Mouse (Mus musculus): ENCODE results near the gene Cc2d2b.

GRCm38 (mm10) chr19:40714700-40715099, 33.9 kb upstream of the Cc2d2b start:
- TF ChIP-seq HCFC1 (IDR thresholded peaks at IDR 0.05; ENCODE audit: borderline replicate concordance, insufficient read depth, low read length) (no peak), ZC3H11A (IDR thresholded peaks at IDR 0.05; ENCODE audit: borderline replicate concordance, low read depth, low read length) (no peak), MAFK (IDR thresholded peaks at IDR 0.05; ENCODE audit: insufficient read depth, low read depth, low read length) (no peak), CHD2 (IDR thresholded peaks at IDR 0.05; ENCODE audit: low read depth, low read length) (no peak)
